Mouse (Mus musculus) lung, embryonic 16.5 days (tissue): ENCODE measurements around the gene Wipf3. TPM values are rescaled to one million over a fixed set of nuclear protein-coding genes. Genes with fewer than 3 reads are reported as not detected.

Experiments used
- ATAC-seq: fragments of 200-750 bp; cut with Nextera tagmentation; 2 replicates; pipeline ENCODE4 v1.8.0; 2017; ENCODE audit warnings: low read depth, mild to moderate bottlenecking, moderate library complexity
- H3K27ac ChIP-seq: fragments of 300-500 bp; sonication (generic); 2 replicates; pipeline ENCODE4 v1.5.1; 2014; ENCODE audit warnings: mild to moderate bottlenecking, control low read depth, low read length
- H3K27me3 ChIP-seq: fragments of 300-500 bp; sonication (generic); 2 replicates; pipeline ENCODE4 v1.6.1; 2014; ENCODE audit warnings: low read depth, low read length, mixed read lengths; ENCODE audit not compliant: control insufficient read depth, insufficient read depth
- H3K36me3 ChIP-seq: fragments of 300-500 bp; sonication (generic); 2 replicates; pipeline ENCODE4 v1.6.1; 2014; ENCODE audit warnings: low read length; ENCODE audit not compliant: control insufficient read depth, insufficient read depth
- H3K4me1 ChIP-seq: fragments of 300-500 bp; sonication (generic); replicated peaks from 2 replicates; pipeline ENCODE4 v1.6.1; 2014; ENCODE audit warnings: low read length, mixed read lengths; ENCODE audit not compliant: control insufficient read depth, insufficient read depth
- H3K4me2 ChIP-seq: fragments of 300-500 bp; sonication (generic); 2 replicates; pipeline ENCODE4 v1.6.1; 2014; ENCODE audit warnings: low read depth, low read length, control low read depth
- H3K4me3 ChIP-seq: fragments of 300-500 bp; sonication (generic); 2 replicates; pipeline ENCODE4 v1.5.1; 2014; ENCODE audit warnings: mild to moderate bottlenecking, low read length, control low read depth
- H3K9ac ChIP-seq: fragments of 300-500 bp; sonication (generic); 2 replicates; pipeline ENCODE4 v1.6.1; 2014; ENCODE audit warnings: low read length, control low read depth
- H3K9me3 ChIP-seq: fragments of 300-500 bp; sonication (generic); 2 replicates; pipeline ENCODE4 v1.6.1; 2016; ENCODE audit warnings: low read length; ENCODE audit not compliant: control insufficient read depth
- WGBS: fragments of 180-500 bp; shearing (Covaris S2); extraction: QIAGEN DNeasy Blood & Tissue Kit; methylation state at CpG from one replicate; pipeline ENCODE4 v1.1.7; 2014; 5-methylcytosine and 5-hydroxymethylcytosine counted together
- polyA plus RNA-seq: library from polyadenylated mRNA; unstranded; fragments of >200 nt; fragmentation: Nextera tagmentation; extraction: Ambion mirVana; gene quantifications from 2 replicates; pipeline ENCODE4 v1.2.1, GENCODE M21; 2015

Wipf3 gene
- 1.2 TPM in 2 replicates for polyA plus RNA-seq

GRCm38 (mm10) chr6:54429447-54430194 lies at the start of gene Wipf3:
Wipf3 (plus strand) TSS chr6:54429603.
- under 1% methylated on average over 64 of the region's 71 CpGs for WGBS
- Histone ChIP-seq H3K27ac (no peak within 1 kb of the TSS), H3K27me3 (peaks cover 35% of the 10 kb centered on the region), H3K4me1 (peaks cover 10% of the 10 kb centered on the region), H3K4me2 (peak within 1 kb of the TSS; percentile 88), H3K4me3 (peak within 1 kb of the TSS; percentile 58), H3K9me3 (no peaks in the 10 kb centered on the region), H3K36me3 (no peaks in the 10 kb centered on the region), H3K9ac (peak within 1 kb of the TSS; percentile 66)
- peak; percentile 86 for ATAC-seq

- Histone ChIP-seq H3K4me2 (no peak overlapping the region), H3K4me1 (no peaks in the 10 kb centered on the region), H3K9me3 (no peaks in the 10 kb centered on the region), H3K27ac (no peak overlapping the region), H3K9ac (no peak overlapping the region), H3K4me3 (no peak overlapping the region), H3K27me3 (no peaks in the 10 kb centered on the region), H3K36me3 (no peaks in the 10 kb centered on the region)
- whole genome bisulfite sequencing = 43% methylated on average over 8 of the region's 8 CpGs
- ATAC-seq = no peak
Measured at GRCm38 (mm10) chr6:54382636-54383035, 46.8 kb upstream of the Wipf3 start.

- Histone ChIP-seq H3K27me3 (no peaks in the 10 kb centered on the region), H3K4me3 (no peak overlapping the region), H3K36me3 (no peaks in the 10 kb centered on the region), H3K9ac (no peak overlapping the region), H3K9me3 (no peaks in the 10 kb centered on the region), H3K4me2 (no peak overlapping the region), H3K27ac (no peak overlapping the region), H3K4me1 (no peaks in the 10 kb centered on the region)
- 48% methylated on average over 12 of the region's 12 CpGs for WGBS
- no peak for ATAC-seq
Measured at GRCm38 (mm10) chr6:54383893-54384524, 45.4 kb upstream of the Wipf3 start.

- H3K9me3 ChIP-seq = no peaks in the 10 kb centered on the region
- no peak overlapping the region for H3K4me3 ChIP-seq
- WGBS = 88% methylated on average over 1 of the region's 1 CpGs
- H3K4me1 ChIP-seq = no peaks in the 10 kb centered on the region
- H3K27me3 ChIP-seq = no peaks in the 10 kb centered on the region
- H3K27ac ChIP-seq = no peak overlapping the region
- no peak overlapping the region for H3K9ac ChIP-seq
- no peak for ATAC-seq
- no peak overlapping the region for H3K4me2 ChIP-seq
- H3K36me3 ChIP-seq = no peaks in the 10 kb centered on the region
Measured at GRCm38 (mm10) chr6:54384777-54385176, 44.6 kb upstream of the Wipf3 start.

GRCm38 (mm10) chr6:54386429-54386828 lies 43.0 kb upstream of the Wipf3 start:
- no peaks in the 10 kb centered on the region for H3K9me3 ChIP-seq
- no peaks in the 10 kb centered on the region for H3K27me3 ChIP-seq
- H3K27ac ChIP-seq = no peak overlapping the region
- H3K4me2 ChIP-seq = no peak overlapping the region
- H3K36me3 ChIP-seq = no peaks in the 10 kb centered on the region
- H3K9ac ChIP-seq = no peak overlapping the region
- no peaks in the 10 kb centered on the region for H3K4me1 ChIP-seq
- no peak overlapping the region for H3K4me3 ChIP-seq
- no peak for ATAC-seq
- WGBS = 86% methylated on average over 4 of the region's 4 CpGs

GRCm38 (mm10) chr6:54387044-54387443 lies 42.4 kb upstream of the Wipf3 start:
- 84% methylated on average over 3 of the region's 3 CpGs for WGBS
- H3K9me3 ChIP-seq = no peaks in the 10 kb centered on the region
- no peaks in the 10 kb centered on the region for H3K27me3 ChIP-seq
- no peak for ATAC-seq
- H3K36me3 ChIP-seq = no peaks in the 10 kb centered on the region
- no peaks in the 10 kb centered on the region for H3K4me1 ChIP-seq
- H3K27ac ChIP-seq = no peak overlapping the region
- no peak overlapping the region for H3K4me3 ChIP-seq
- H3K9ac ChIP-seq = no peak overlapping the region
- no peak overlapping the region for H3K4me2 ChIP-seq

GRCm38 (mm10) chr6:54387751-54388150 lies 41.7 kb upstream of the Wipf3 start:
- WGBS = 60% methylated on average over 5 of the region's 5 CpGs
- Histone ChIP-seq H3K27me3 (no peaks in the 10 kb centered on the region), H3K4me2 (no peak overlapping the region), H3K36me3 (no peaks in the 10 kb centered on the region), H3K4me3 (no peak overlapping the region), H3K27ac (no peak overlapping the region), H3K4me1 (no peaks in the 10 kb centered on the region), H3K9me3 (no peaks in the 10 kb centered on the region), H3K9ac (no peak overlapping the region)
- no peak for ATAC-seq

- Histone ChIP-seq H3K4me1 (no peaks in the 10 kb centered on the region), H3K36me3 (no peaks in the 10 kb centered on the region), H3K9me3 (no peaks in the 10 kb centered on the region), H3K27ac (no peak overlapping the region), H3K9ac (no peak overlapping the region), H3K4me2 (no peak overlapping the region), H3K27me3 (no peaks in the 10 kb centered on the region), H3K4me3 (no peak overlapping the region)
- 58% methylated on average over 7 of the region's 7 CpGs for WGBS
- ATAC-seq = no peak
Measured at GRCm38 (mm10) chr6:54388690-54389275, 40.6 kb upstream of the Wipf3 start.

GRCm38 (mm10) chr6:54391765-54392164 lies 37.6 kb upstream of the Wipf3 start:
- 3% methylated on average over 3 of the region's 3 CpGs for WGBS
- no peak overlapping the region for H3K9ac ChIP-seq
- H3K4me2 ChIP-seq = no peak overlapping the region
- H3K27me3 ChIP-seq = no peaks in the 10 kb centered on the region
- no peaks in the 10 kb centered on the region for H3K36me3 ChIP-seq
- H3K9me3 ChIP-seq = no peaks in the 10 kb centered on the region
- H3K4me3 ChIP-seq = no peak overlapping the region
- no peak overlapping the region for H3K27ac ChIP-seq
- no peak for ATAC-seq
- no peaks in the 10 kb centered on the region for H3K4me1 ChIP-seq
